Mouse (Mus musculus): Measurements from ENCODE around the gene Akap1.

Gene Akap1

GRCm38 (mm10) chr11:88842315-88842975 lies 21.9 kb downstream of the Akap1 start:
- DNase-seq (ENCODE audit: low spot score) = no peak

- no peak for DNase-seq (ENCODE audit: low spot score)
Measured at GRCm38 (mm10) chr11:88841406-88841805, 23.0 kb downstream of the Akap1 start.

GRCm38 (mm10) chr11:88840724-88841350 lies 23.5 kb downstream of the Akap1 start:
- no peak for DNase-seq (ENCODE audit: low spot score)

- no peak for DNase-seq (ENCODE audit: low spot score)
Measured at GRCm38 (mm10) chr11:88840292-88840691, 24.1 kb downstream of the Akap1 start.

- DNase-seq (ENCODE audit: low spot score) = no peak
Measured at GRCm38 (mm10) chr11:88839379-88839778, 25.0 kb downstream of the Akap1 start.

- DNase-seq (ENCODE audit: low spot score) = no peak
Measured at GRCm38 (mm10) chr11:88838630-88839029, 25.8 kb downstream of the Akap1 start.

GRCm38 (mm10) chr11:88834606-88835005 lies 29.8 kb downstream of the Akap1 start:
- DNase-seq (ENCODE audit: low spot score) = no peak

- DNase-seq (ENCODE audit: low spot score) = no peak
Measured at GRCm38 (mm10) chr11:88834134-88834533, 30.3 kb downstream of the Akap1 start.

GRCm38 (mm10) chr11:88833099-88833498 lies 31.3 kb downstream of the Akap1 start:
- DNase-seq (ENCODE audit: low spot score) = no peak

GRCm38 (mm10) chr11:88830257-88830804 lies 34.1 kb downstream of the Akap1 start:
- no peak for DNase-seq (ENCODE audit: low spot score)

- no peak for DNase-seq (ENCODE audit: low spot score)
Measured at GRCm38 (mm10) chr11:88828528-88828927, 35.9 kb downstream of the Akap1 start.

- no peak for DNase-seq (ENCODE audit: low spot score)
Measured at GRCm38 (mm10) chr11:88825909-88826308, 38.5 kb downstream of the Akap1 start.

GRCm38 (mm10) chr11:88822991-88823390 lies 41.4 kb downstream of the Akap1 start:
- DNase-seq (ENCODE audit: low spot score) = peak; percentile 78

GRCm38 (mm10) chr11:88822526-88822925 lies 41.9 kb downstream of the Akap1 start:
- DNase-seq (ENCODE audit: low spot score) = no peak

GRCm38 (mm10) chr11:88820742-88821576 lies 43.4 kb downstream of the Akap1 start:
- DNase-seq (ENCODE audit: low spot score) = no peak

- no peak for DNase-seq (ENCODE audit: low spot score)
Measured at GRCm38 (mm10) chr11:88820253-88820652, 44.1 kb downstream of the Akap1 start.

GRCm38 (mm10) chr11:88817061-88817460 lies 47.3 kb downstream of the Akap1 start:
- no peak for DNase-seq (ENCODE audit: low spot score)

- no peak for DNase-seq (ENCODE audit: low spot score)
Measured at GRCm38 (mm10) chr11:88803231-88804010, 61.0 kb downstream of the Akap1 start.

- DNase-seq (ENCODE audit: low spot score) = no peak
Measured at GRCm38 (mm10) chr11:88796207-88796606, 68.2 kb downstream of the Akap1 start.

GRCm38 (mm10) chr11:88789893-88790292 lies 74.5 kb downstream of the Akap1 start:
- DNase-seq (ENCODE audit: low spot score) = no peak

GRCm38 (mm10) chr11:88786816-88787215 lies 77.6 kb downstream of the Akap1 start:
- DNase-seq (ENCODE audit: low spot score) = no peak

GRCm38 (mm10) chr11:88783525-88783924 lies 80.9 kb downstream of the Akap1 start:
- DNase-seq (ENCODE audit: low spot score) = no peak

Data from ovary, postnatal 14 days (tissue).